Mouse (Mus musculus) embryonic fibroblast, embryonic 13.5 days (primary cell): Measurements from ENCODE around the gene Vps9d1.

ENCODE experiments used
- CTCF ChIP-seq: IDR thresholded peaks from 2 replicates; pipeline ENCODE4 v1.5.1; 2011; ENCODE audit warnings: mild to moderate bottlenecking, control low read depth, low read length, moderate library complexity, borderline replicate concordance; ENCODE audit not compliant: insufficient read depth
- POLR2A ChIP-seq: IDR thresholded peaks from 2 replicates; pipeline ENCODE4 v1.6.1; 2011; ENCODE audit warnings: low read depth, mild to moderate bottlenecking, control low read depth, low read length, moderate library complexity

- TF ChIP-seq POLR2A (no peak), CTCF (no peak)
Observed at GRCm38 (mm10) chr8:123247748-123248147, 6.4 kb downstream of the Vps9d1 start.
